Mouse (Mus musculus): ENCODE measurements around the gene Osbpl5.

DNA sequence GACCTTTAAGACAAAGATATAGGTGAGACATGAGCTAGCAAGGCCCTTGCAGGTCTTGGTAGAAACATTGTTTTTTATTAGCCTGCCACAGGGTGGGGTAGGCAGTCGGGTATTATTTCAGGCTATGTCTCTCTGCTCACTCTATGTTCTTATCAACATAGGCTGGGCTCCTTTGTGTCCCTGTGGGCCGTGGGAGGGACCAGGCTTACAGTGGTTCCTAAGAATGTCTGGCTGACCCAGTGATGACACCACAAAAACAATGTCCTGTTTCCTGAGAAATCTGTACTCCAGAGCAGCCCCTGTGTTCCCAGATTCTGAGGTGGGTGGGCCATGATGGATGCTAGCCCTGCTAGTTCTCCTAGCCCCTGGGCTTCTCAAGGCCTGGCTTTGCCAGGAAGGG lies 20.6 kb upstream of the Osbpl5 start:
- TF ChIP-seq CTCF (IDR thresholded peaks at IDR 0.05; ENCODE audit: low read depth) (no peak), EP300 (IDR thresholded peaks at IDR 0.05; ENCODE audit: low read depth) (no peak)

Data from liver, postnatal 0 days (tissue).